Mouse (Mus musculus): ENCODE results near the gene Adgrd1. TPM values are rescaled to one million over a fixed set of nuclear protein-coding genes. Genes with fewer than 3 reads are reported as not detected.

Gene Adgrd1
- total RNA-seq, 2 experiments from 2014 or later, result 1.1 to 1.2 TPM

GRCm38 (mm10) chr5:129218537-129218981 lies 122.0 kb downstream of the Adgrd1 start:
- DNase-seq (ENCODE audit: extremely low spot score in 1 of 2, low spot score in 2 of 2), result no peak
- intact Hi-C loops (cut with DNase I), result no loop called here

- intact Hi-C loops (cut with DNase I), result no loop called here
- DNase-seq (ENCODE audit: extremely low spot score in 1 of 2, low spot score in 2 of 2), result no peak
These were observed 122.7 kb downstream of the Adgrd1 start for GRCm38 (mm10) chr5:129219178-129219760.

GRCm38 (mm10) chr5:129225810-129226450 lies 129.4 kb downstream of the Adgrd1 start:
- DNase-seq (ENCODE audit: extremely low spot score in 1 of 2, low spot score in 2 of 2), result no peak
- intact Hi-C loops (cut with DNase I), result no loop called here

- intact Hi-C loops (cut with DNase I), result no loop called here
These were observed 131.6 kb downstream of the Adgrd1 start for GRCm38 (mm10) chr5:129228171-129228570.

GRCm38 (mm10) chr5:129233301-129233700 lies 136.8 kb downstream of the Adgrd1 start:
- no peak for DNase-seq (ENCODE audit: extremely low spot score in 1 of 2, low spot score in 2 of 2)
- intact Hi-C loops (cut with DNase I), result no loop called here

More at GRCm38 (mm10) chr5:129228171-129228570, 131.6 kb downstream of the Adgrd1 start:
- DNase-seq (ENCODE audit: extremely low spot score in 1 of 2, low spot score in 2 of 2), result no peak

GRCm38 (mm10) chr5:129233881-129234432 lies 137.4 kb downstream of the Adgrd1 start:
- intact Hi-C loops (cut with DNase I), result no loop called here
- DNase-seq (ENCODE audit: extremely low spot score in 1 of 2, low spot score in 2 of 2), result no peak

- intact Hi-C loops (cut with DNase I), result no loop called here
- no peak for DNase-seq (ENCODE audit: extremely low spot score in 1 of 2, low spot score in 2 of 2)
These were observed 139.8 kb downstream of the Adgrd1 start for GRCm38 (mm10) chr5:129236366-129236765.

- DNase-seq (ENCODE audit: extremely low spot score in 1 of 2, low spot score in 2 of 2), result no peak
- intact Hi-C loops (cut with DNase I), result no loop called here
These were observed 145.3 kb downstream of the Adgrd1 start for GRCm38 (mm10) chr5:129241865-129242264.

- intact Hi-C loops (cut with DNase I), result no loop called here
- DNase-seq (ENCODE audit: extremely low spot score in 1 of 2, low spot score in 2 of 2), result no peak
These were observed 145.7 kb downstream of the Adgrd1 start for GRCm38 (mm10) chr5:129242265-129242664.

GRCm38 (mm10) chr5:129243120-129243519 lies 146.6 kb downstream of the Adgrd1 start:
- no peak for DNase-seq (ENCODE audit: extremely low spot score in 1 of 2, low spot score in 2 of 2)
- intact Hi-C loops (cut with DNase I), result no loop called here

- intact Hi-C loops (cut with DNase I), result no loop called here
- DNase-seq (ENCODE audit: extremely low spot score in 1 of 2, low spot score in 2 of 2), result no peak
These were observed 147.8 kb downstream of the Adgrd1 start for GRCm38 (mm10) chr5:129244392-129244791.

GRCm38 (mm10) chr5:129249080-129249479 lies 152.5 kb downstream of the Adgrd1 start:
- DNase-seq (ENCODE audit: extremely low spot score in 1 of 2, low spot score in 2 of 2), result no peak
- intact Hi-C loops (cut with DNase I), result no loop called here

Other genes starting within 250 kb of the Adgrd1 start
- gene Rimbp2, start 143.3 kb upstream of the Adgrd1 start, total RNA-seq (2021), result 100 to 1,000 TPM; 111 to 114 TPM
- 10 to 100 TPM; 26.5 to 31.0 TPM for gene Stx2, start 88.2 kb upstream of the Adgrd1 start, total RNA-seq (2021)
- 100 to 1,000 TPM; 157 to 172 TPM for gene Ran, start 76.7 kb upstream of the Adgrd1 start, total RNA-seq (2021)